Mouse (Mus musculus) forebrain, embryonic 12.5 days (tissue): Measurements from ENCODE around the gene Fhdc1. TPM values are rescaled to one million over a fixed set of nuclear protein-coding genes. Genes with fewer than 3 reads are reported as not detected.
A peak's percentile ranks its signal among the peaks of the same experiment; 100 is the strongest.

Experiments used
- ATAC-seq: fragments of 200-750 bp; cut with Nextera tagmentation; 2 replicates; pipeline ENCODE4 v1.8.0; 2017; ENCODE audit warnings: moderate TSS enrichment; ENCODE audit not compliant: low FRiP score
- H3K27ac ChIP-seq: fragments of 300-500 bp; sonication (generic); 2 replicates; pipeline ENCODE4 v1.5.1; 2016; ENCODE audit warnings: mild to moderate bottlenecking
- H3K27me3 ChIP-seq: fragments of 300-500 bp; sonication (generic); 2 replicates; pipeline ENCODE4 v1.6.1; 2016; ENCODE audit warnings: mild to moderate bottlenecking
- H3K36me3 ChIP-seq: fragments of 300-500 bp; sonication (generic); replicated peaks from 2 replicates; pipeline ENCODE4 v1.6.1; 2016; ENCODE audit warnings: mild to moderate bottlenecking
- H3K4me1 ChIP-seq: fragments of 300-500 bp; sonication (generic); 2 replicates; pipeline ENCODE4 v1.6.1; 2016
- H3K4me2 ChIP-seq: fragments of 300-500 bp; sonication (generic); 2 replicates; pipeline ENCODE4 v1.6.1; 2016; ENCODE audit warnings: mild to moderate bottlenecking, moderate library complexity
- H3K4me3 ChIP-seq: fragments of 300-500 bp; sonication (generic); replicated peaks from 2 replicates; pipeline ENCODE4 v1.5.1; 2016; ENCODE audit warnings: mild to moderate bottlenecking
- H3K9ac ChIP-seq: fragments of 300-500 bp; sonication (generic); 2 replicates; pipeline ENCODE4 v1.6.1; 2016; ENCODE audit warnings: mild to moderate bottlenecking
- H3K9me3 ChIP-seq: fragments of 300-500 bp; sonication (generic); 2 replicates; pipeline ENCODE4 v1.6.1; 2016
- WGBS: fragments of 180-500 bp; shearing (Covaris S2); methylation state at CpG from one replicate; pipeline ENCODE4 v1.1.7; 2016; 5-methylcytosine and 5-hydroxymethylcytosine counted together
- polyA plus RNA-seq: library from polyadenylated mRNA; unstranded; fragments of >200 nt; fragmentation: Nextera tagmentation; extraction: Ambion mirVana; gene quantifications from 2 replicates; pipeline ENCODE4 v1.2.1, GENCODE M21; 2016

The Fhdc1 gene
- polyA plus RNA-seq, 1 experiment from 2014 or later = 3.5 TPM

DNA sequence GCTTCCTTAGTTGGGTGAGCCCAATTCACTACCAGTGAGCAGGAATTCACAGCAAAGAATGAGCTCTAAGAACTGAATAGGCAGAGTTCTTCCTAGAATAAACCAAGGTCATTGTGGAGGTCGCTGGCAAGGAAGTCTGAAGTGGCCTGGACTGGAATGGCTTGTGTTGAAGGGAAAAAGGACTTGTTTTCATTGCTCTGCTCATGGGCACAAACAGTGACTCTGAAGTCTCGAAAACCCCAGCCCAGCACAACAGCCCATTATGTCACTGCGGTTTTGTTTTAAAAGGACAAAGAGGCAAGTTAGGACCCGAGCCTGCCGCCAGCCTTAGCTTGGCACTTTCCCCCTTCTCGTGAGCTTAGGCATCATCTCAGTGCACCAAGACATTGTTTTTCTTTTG is 8.5 kb upstream of the Fhdc1 start:
- Histone ChIP-seq H3K4me3 (no peak overlapping the region), H3K4me1 (peaks cover 13% of the 10 kb centered on the region), H3K27ac (no peak overlapping the region), H3K9ac (no peak overlapping the region), H3K36me3 (0 out of 2 replicates have a peak, but pooled peaks cover 5% of the 10 kb centered on the region), H3K27me3 (no peaks in the 10 kb centered on the region), H3K4me2 (no peak overlapping the region), H3K9me3 (no peaks in the 10 kb centered on the region)
- 20% methylated on average over 6 of the region's 6 CpGs for WGBS
- no peak for ATAC-seq

DNA sequence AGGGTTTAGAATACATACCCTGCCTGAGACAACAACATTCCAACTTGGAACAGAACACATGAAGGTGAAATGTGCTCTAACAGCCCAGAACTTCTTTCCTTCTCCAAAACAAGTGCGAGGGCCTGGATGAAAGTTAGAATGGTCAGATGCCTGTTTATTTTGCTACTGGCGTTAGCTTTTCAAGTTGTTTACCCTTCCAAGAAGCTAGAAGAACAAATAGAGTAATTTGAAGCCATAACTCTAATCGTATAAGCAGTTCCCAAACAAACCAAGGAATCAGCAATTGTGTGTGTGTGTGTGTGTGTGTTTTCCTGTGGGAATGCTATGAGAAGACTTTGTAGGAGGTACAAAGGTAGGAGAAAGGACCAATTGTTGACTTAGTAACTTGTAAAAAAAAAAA is 4.7 kb upstream of the Fhdc1 start:
- WGBS = 82% methylated on average over 3 of the region's 3 CpGs
- no peak overlapping the region for H3K27ac ChIP-seq
- H3K4me3 ChIP-seq = no peak overlapping the region
- H3K9me3 ChIP-seq = no peaks in the 10 kb centered on the region
- H3K27me3 ChIP-seq = peaks cover 29% of the 10 kb centered on the region
- no peak overlapping the region for H3K9ac ChIP-seq
- no peaks in the 10 kb centered on the region for H3K36me3 ChIP-seq
- H3K4me1 ChIP-seq = peaks cover 22% of the 10 kb centered on the region
- no peak for ATAC-seq
- H3K4me2 ChIP-seq = no peak overlapping the region

DNA sequence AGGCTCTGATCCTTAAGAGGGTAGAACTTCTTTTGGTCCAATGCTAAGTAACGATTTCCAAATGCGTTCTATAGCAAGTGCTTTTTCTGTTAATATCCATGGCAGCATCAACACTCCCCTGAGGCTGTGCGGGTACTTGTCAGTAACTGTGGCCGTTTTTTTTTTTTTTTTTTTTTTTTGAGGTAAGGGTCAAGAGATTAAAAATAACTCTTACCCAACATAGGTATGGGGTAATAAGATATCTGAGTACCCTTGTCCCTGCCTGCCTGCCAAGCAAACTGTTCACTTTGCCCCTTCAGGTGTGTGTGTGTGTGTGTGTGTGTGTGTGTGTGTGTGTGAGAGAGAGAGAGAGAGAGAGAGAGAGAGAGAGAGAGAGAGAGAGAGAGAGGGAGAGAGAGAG is 4.1 kb upstream of the Fhdc1 start:
- Histone ChIP-seq H3K4me2 (no peak overlapping the region), H3K4me3 (no peak overlapping the region), H3K36me3 (no peaks in the 10 kb centered on the region), H3K4me1 (peaks cover 26% of the 10 kb centered on the region), H3K9me3 (no peaks in the 10 kb centered on the region), H3K27ac (no peak overlapping the region), H3K27me3 (peaks cover 34% of the 10 kb centered on the region), H3K9ac (no peak overlapping the region)
- ATAC-seq = no peak
- 81% methylated on average over 4 of the region's 4 CpGs for WGBS

DNA sequence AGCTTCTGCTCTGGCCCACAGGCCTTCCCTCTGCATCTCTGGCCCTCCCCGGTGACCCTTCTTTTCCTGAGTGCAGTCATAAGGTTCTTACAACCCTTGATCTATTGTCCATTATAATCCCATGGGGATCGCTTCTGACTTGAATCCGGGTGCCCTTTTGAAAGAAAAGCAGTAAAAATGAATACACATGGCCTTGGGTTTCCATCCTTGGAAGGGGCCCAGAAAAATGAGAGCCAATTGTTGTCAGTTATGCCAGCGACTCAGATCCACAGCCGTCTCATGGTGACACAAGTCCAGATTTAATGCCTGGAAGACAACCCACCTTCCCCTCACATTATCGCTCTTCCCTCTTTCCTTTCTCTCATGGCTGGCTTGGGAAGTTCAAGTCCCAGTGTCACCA is 1.9 kb upstream of the Fhdc1 start:
- ATAC-seq = no peak

GRCm38 (mm10) chr3:84481104-84481503 is 875 bp upstream of the Fhdc1 start:
- H3K27me3 ChIP-seq = peaks cover 65% of the 10 kb centered on the region
- peak overlapping the region; percentile 55 for H3K4me3 ChIP-seq
- ATAC-seq = no peak

More for the DNA sequence above, 1.9 kb upstream of the Fhdc1 start:
- H3K4me1 ChIP-seq = peaks cover 29% of the 10 kb centered on the region
- H3K4me3 ChIP-seq = no peak overlapping the region
- WGBS = 75% methylated on average over 6 of the region's 6 CpGs
- H3K27me3 ChIP-seq = peaks cover 57% of the 10 kb centered on the region
- no peaks in the 10 kb centered on the region for H3K9me3 ChIP-seq
- no peak overlapping the region for H3K4me2 ChIP-seq
- H3K9ac ChIP-seq = no peak overlapping the region
- H3K27ac ChIP-seq = no peak overlapping the region
- no peaks in the 10 kb centered on the region for H3K36me3 ChIP-seq

DNA sequence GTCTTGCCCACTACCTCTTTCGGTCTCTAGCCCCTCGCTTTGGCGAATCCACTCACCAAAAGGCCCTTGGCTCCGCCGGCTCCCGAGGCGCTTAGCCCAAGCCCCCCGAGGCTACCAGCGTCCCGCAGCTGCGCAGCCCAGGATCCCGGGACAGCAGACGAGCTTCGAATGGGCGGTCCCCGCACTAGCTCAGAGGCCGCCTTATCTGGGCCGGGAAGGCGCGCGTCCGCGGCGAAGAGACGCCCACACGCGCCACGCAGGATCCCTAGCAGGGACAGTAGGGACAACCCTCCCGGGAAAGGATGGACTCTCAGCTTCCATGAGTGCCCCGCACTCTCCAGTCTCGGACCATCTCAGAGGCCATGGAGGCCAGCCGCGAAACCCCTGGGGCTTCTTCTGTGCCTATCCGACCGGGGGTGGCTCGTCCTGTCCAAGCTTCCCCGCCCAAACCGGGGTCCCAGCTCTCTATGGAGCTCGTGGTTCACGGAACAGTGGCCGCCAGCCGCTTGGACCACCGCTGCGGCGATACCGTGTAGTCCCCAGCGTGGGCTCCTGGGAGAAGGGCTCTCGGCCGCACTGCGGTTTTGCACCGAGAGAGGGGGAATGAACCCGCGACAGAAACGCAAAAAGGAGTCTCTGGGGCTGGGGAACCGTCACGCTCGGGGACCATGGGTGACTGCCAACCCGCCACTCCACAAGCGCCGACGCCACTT is 780 bp downstream of the Fhdc1 start:
- Histone ChIP-seq H3K9me3 (no peaks in the 10 kb centered on the region), H3K27ac (no peak overlapping the region), H3K4me3 (peak overlapping the region; percentile 55), H3K4me1 (peaks cover 29% of the 10 kb centered on the region), H3K36me3 (no peaks in the 10 kb centered on the region), H3K9ac (peak overlapping the region; percentile 62), H3K4me2 (peak overlapping the region; percentile 92), H3K27me3 (peaks cover 65% of the 10 kb centered on the region)
- under 1% methylated on average over 61 of the region's 61 CpGs for WGBS
- peak; percentile 53 for ATAC-seq

More at GRCm38 (mm10) chr3:84481104-84481503, 875 bp upstream of the Fhdc1 start:
- H3K27ac ChIP-seq = no peak overlapping the region
- WGBS = 1% methylated on average over 11 of the region's 11 CpGs
- peak overlapping the region; percentile 92 for H3K4me2 ChIP-seq
- peak overlapping the region; percentile 62; the same call in 1 of the 2 replicates for H3K9ac ChIP-seq
- H3K4me1 ChIP-seq = peaks cover 29% of the 10 kb centered on the region
- H3K36me3 ChIP-seq = no peaks in the 10 kb centered on the region
- H3K9me3 ChIP-seq = no peaks in the 10 kb centered on the region

- Histone ChIP-seq H3K4me2 (peak overlapping the region; percentile 92), H3K4me1 (peaks cover 29% of the 10 kb centered on the region), H3K27me3 (peaks cover 69% of the 10 kb centered on the region), H3K9ac (peak overlapping the region; percentile 62), H3K27ac (no peak overlapping the region), H3K4me3 (peak overlapping the region; percentile 55), H3K36me3 (no peaks in the 10 kb centered on the region), H3K9me3 (no peaks in the 10 kb centered on the region)
- 3% methylated on average over 12 of the region's 12 CpGs for WGBS
- no peak for ATAC-seq
These were observed 1.3 kb downstream of the Fhdc1 start for GRCm38 (mm10) chr3:84478896-84479292.

DNA sequence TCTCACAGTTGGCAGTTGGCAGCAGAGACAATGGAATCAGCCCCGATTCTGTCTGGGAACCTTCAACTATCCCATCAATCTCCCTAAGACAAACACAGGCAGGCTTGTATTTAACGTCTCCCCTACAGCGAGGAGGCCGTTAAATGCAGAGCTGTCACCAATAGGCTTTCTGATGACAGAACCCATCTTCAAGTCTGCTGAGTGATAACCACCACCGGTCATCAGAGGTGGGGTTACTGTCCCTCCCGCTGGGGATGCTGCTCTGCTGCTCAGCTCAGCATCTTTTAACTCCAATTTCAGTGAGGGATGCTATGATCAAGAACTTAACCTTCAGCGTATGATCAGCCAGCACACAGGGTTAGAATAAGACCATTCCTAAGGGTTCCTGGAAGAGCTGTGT is 2.0 kb downstream of the Fhdc1 start:
- no peak overlapping the region for H3K4me2 ChIP-seq
- H3K36me3 ChIP-seq = no peaks in the 10 kb centered on the region
- H3K9me3 ChIP-seq = no peaks in the 10 kb centered on the region
- peak overlapping the region; percentile 55; the same call in 1 of the 2 replicates for H3K4me3 ChIP-seq
- H3K27me3 ChIP-seq = peaks cover 72% of the 10 kb centered on the region
- no peak for ATAC-seq
- H3K27ac ChIP-seq = no peak overlapping the region
- peaks cover 29% of the 10 kb centered on the region for H3K4me1 ChIP-seq
- H3K9ac ChIP-seq = no peak overlapping the region
- 9% methylated on average over 7 of the region's 7 CpGs for WGBS

- Histone ChIP-seq H3K4me1 (peaks cover 29% of the 10 kb centered on the region), H3K4me3 (no peak overlapping the region), H3K27ac (no peak overlapping the region), H3K9me3 (no peaks in the 10 kb centered on the region), H3K4me2 (no peak overlapping the region), H3K27me3 (peaks cover 66% of the 10 kb centered on the region), H3K36me3 (no peaks in the 10 kb centered on the region), H3K9ac (no peak overlapping the region)
- WGBS = 76% methylated on average over 1 of the region's 1 CpGs
- ATAC-seq = no peak
These were observed 2.7 kb downstream of the Fhdc1 start for GRCm38 (mm10) chr3:84477498-84477897.

DNA sequence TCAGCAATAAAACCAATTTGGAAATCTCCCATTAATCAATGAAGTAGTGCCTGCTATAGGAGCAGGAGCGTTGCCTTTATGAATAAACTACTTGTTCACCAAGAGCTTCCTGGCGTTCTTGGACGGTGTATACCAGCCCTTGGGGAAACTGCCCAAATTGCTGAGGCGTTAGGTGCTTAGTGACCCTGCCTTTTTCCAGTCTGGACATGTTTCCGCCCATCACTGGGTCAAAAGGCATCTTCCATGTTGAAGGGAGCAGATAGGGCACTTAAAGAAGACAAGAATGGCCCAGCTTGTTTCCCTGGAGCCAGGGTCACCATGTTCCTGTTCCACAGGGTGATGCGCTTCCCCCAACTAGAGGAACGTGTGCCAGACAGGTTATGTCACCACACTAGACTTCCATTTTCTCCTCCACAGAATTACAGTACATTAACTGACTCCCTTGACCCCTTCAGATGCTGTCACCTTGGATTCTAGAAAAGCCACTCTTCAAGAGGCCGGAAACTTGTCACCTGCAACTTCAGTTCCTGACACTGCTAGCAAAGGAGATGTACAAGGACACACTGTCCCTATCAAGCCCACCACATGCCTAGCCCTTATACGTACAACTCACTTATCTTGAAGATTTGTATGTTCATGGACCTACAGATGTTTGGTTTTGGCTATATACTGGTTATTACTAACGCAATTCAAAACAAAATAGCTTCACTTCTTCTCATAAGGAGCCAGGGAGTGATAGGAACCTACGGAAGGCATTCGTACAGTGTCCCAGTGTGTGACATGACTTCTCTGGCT is 5.1 kb downstream of the Fhdc1 start:
- peaks cover 46% of the 10 kb centered on the region for H3K27me3 ChIP-seq
- H3K4me1 ChIP-seq = peaks cover 22% of the 10 kb centered on the region
- H3K4me2 ChIP-seq = no peak overlapping the region
- no peak overlapping the region for H3K9ac ChIP-seq
- H3K36me3 ChIP-seq = no peaks in the 10 kb centered on the region
- no peak for ATAC-seq
- WGBS = 90% methylated on average over 12 of the region's 12 CpGs
- H3K4me3 ChIP-seq = no peak overlapping the region
- H3K27ac ChIP-seq = no peak overlapping the region
- H3K9me3 ChIP-seq = no peaks in the 10 kb centered on the region

DNA sequence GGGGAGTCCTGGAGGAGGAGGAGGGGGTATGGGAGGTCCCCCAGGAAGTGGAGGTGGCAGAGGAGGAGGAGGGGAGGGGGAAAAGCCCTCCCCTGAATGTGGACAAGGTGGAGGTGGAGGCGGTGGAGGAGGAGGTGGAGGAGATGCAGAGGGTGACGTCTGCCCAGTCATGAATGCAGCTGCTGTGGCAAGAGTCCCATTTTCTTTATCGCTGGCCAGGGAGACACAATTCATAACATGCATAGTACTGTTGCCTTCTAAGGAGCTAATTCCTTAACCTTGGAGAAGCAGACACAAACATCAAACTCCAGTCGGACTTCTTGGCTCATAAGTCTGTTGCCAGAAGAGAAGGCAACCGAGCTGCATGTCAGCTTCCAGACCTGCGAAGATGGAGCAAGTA is 5.8 kb downstream of the Fhdc1 start:
- peaks cover 38% of the 10 kb centered on the region for H3K27me3 ChIP-seq
- H3K9ac ChIP-seq = no peak overlapping the region
- H3K36me3 ChIP-seq = no peaks in the 10 kb centered on the region
- H3K27ac ChIP-seq = no peak overlapping the region
- H3K9me3 ChIP-seq = no peaks in the 10 kb centered on the region
- no peak overlapping the region for H3K4me3 ChIP-seq
- no peak for ATAC-seq
- 88% methylated on average over 6 of the region's 6 CpGs for WGBS
- H3K4me2 ChIP-seq = no peak overlapping the region
- H3K4me1 ChIP-seq = peaks cover 15% of the 10 kb centered on the region

DNA sequence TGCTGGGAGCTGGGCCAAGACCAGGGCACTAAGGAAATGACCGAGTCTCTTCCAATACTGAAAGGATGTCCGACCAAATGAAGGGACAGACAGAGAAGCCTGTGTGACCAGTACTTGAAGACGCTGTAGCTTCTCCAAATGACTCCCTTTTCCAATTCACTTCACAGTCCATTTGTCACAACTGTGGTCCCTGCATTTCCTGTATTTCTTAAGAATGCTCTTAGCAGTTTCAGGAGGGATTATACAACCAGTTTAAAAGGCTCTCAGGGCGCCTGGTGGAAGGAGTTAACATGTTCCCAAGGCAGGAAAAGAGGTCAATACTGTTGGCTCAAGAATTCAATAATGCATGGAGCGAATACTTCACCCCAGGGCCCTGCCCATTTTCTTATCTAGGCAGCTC is 7.3 kb downstream of the Fhdc1 start:
- Histone ChIP-seq H3K9me3 (no peaks in the 10 kb centered on the region), H3K4me3 (no peak overlapping the region), H3K9ac (no peak overlapping the region), H3K4me1 (peaks cover 3% of the 10 kb centered on the region; the same call in 1 of the 2 replicates), H3K4me2 (no peak overlapping the region), H3K36me3 (no peaks in the 10 kb centered on the region), H3K27me3 (peaks cover 23% of the 10 kb centered on the region), H3K27ac (no peak overlapping the region)
- no peak for ATAC-seq
- 71% methylated on average over 5 of the region's 5 CpGs for WGBS
